Comparison of ENCODE assay signal across 13 mouse cellular contexts in the genomic region with DNA sequence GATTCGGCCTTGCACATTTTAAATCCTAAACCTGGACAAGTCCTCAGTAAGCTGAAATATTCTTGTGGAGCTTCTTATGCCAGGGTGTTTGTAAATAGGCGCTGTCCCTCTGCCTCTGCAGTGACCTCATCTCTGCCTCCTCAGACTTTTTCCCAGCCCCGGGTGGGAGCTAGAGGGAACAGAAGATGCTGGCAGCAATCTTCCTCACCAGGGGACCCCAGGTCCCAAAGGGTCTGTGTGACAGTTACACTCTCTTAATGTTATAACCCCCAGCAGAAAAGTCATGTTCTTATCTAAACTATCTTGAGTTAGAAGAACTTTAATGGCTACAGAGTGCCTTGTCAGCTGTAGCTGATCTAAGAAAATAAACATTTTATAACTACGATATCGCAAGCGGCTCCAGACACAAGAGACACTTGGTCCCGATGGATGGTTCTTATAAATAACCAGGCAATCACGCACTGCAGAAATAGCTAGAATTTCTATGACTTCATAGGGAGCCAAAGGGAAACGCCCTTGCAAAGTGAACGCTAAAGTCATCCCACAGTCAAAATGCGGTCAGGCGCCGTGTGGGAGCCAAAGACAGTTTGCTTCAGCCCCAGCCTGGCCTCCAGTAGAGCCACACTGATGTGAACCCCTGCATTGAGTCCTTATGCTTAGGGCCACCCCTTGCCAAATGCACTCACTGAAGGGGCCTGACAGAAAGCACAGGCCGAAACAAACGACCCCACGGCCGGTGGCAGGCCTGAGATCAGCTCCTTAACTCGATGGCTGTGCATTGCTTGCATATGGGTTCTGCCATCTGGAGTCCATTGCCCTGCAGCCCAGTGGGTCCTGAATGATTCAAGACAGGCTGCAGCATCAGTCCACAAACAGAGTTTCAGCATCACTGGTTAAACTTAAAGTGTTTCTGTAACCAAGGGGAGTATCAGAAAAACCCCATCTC.
DNase-seq lines count a peak whose midpoint lies in the region; ATAC-seq and TF ChIP-seq lines count a peak whose summit lies in the region.
"Had no signal": no experiment of that assay in that cellular context is flagged by ENCODE, and none has a peak within 500 bp of the region (broad histone marks: within the 10 kb centered on the region; RNA-seq: fewer than 3 reads in every experiment).

No protein-coding gene starts in this region.

- no peaks in the 10 kb centered on the region for H3K36me3 ChIP-seq in lung, embryonic 14.5 days (ENCODE audit: insufficient read depth)
- no peaks in the 10 kb centered on the region for H3K36me3 ChIP-seq in heart, embryonic 16.5 days (ENCODE audit: control insufficient read depth, insufficient read depth)
- H3K36me3 ChIP-seq in macrophage (ENCODE audit: inconsistent target): no peaks in the 10 kb centered on the region
- H3K36me3 ChIP-seq: forebrain, embryonic 15.5 days; liver, embryonic 12.5 days had no signal

- no peak for TF ChIP-seq CTCF in gastrocnemius, adult 2 months (IDR thresholded peaks at IDR 0.05)
- TF ChIP-seq CTCF in lung, embryonic 14.5 days (IDR thresholded peaks at IDR 0.05; ENCODE audit: low read depth): no peak

- 27% methylated on average over 18 of the region's 18 CpGs for WGBS in lung, embryonic 14.5 days
- WGBS in heart, embryonic 16.5 days: 47% methylated on average over 18 of the region's 18 CpGs
- 96% methylated on average over 18 of the region's 18 CpGs for WGBS in macrophage (ENCODE audit: missing documents)

- intact Hi-C loops in gastrocnemius, adult 2 months (cut with DNase I): no loop called here

- no peaks in the 10 kb centered on the region for H3K79me2 ChIP-seq in macrophage (ENCODE audit: inconsistent target)

- H3K4me2 ChIP-seq in lung, embryonic 14.5 days: no peak overlapping the region
- H3K4me2 ChIP-seq in heart, embryonic 16.5 days (ENCODE audit: low read depth, low read length): no peak overlapping the region
- H3K4me2 ChIP-seq: forebrain, embryonic 15.5 days; liver, embryonic 12.5 days had no signal

- peak; percentile 85 for ATAC-seq in lung, embryonic 14.5 days (ENCODE audit: insufficient read depth)
- ATAC-seq in heart, embryonic 16.5 days (replicated peaks; ENCODE audit: extremely low read depth, insufficient read depth, low FRiP score): 0 out of 2 replicates have a peak, but pooled peaks have one; percentile 11
- ATAC-seq: forebrain, embryonic 15.5 days; liver, embryonic 12.5 days had no signal

- H3K9me3 ChIP-seq in lung, embryonic 14.5 days (ENCODE audit: low read depth, low read length): no peaks in the 10 kb centered on the region
- no peaks in the 10 kb centered on the region for H3K9me3 ChIP-seq in heart, embryonic 16.5 days (replicated peaks; ENCODE audit: control insufficient read depth, low read length)
- H3K9me3 ChIP-seq: forebrain, embryonic 15.5 days; liver, embryonic 12.5 days had no signal

- peak; percentile 56 for DNase-seq in gastrocnemius, adult 2 months
- no peak for DNase-seq in gastrocnemius, postnatal 25 days
- DNase-seq in lung, embryonic 14.5 days: peak; percentile 76
- no peak for DNase-seq in lung, postnatal 14 days
- DNase-seq in thymus, postnatal 0 days (ENCODE audit: low spot score): no peak
- no peak for DNase-seq in ovary, adult 18-20 months (ENCODE audit: low spot score)
- DNase-seq: adrenal gland, postnatal 25 days; cerebellum, adult 8-10 months had no signal

- peaks cover 17% of the 10 kb centered on the region; the same call in 1 of the 2 replicates for H3K4me1 ChIP-seq in lung, embryonic 14.5 days (ENCODE audit: insufficient read depth)
- peaks cover 13% of the 10 kb centered on the region for H3K4me1 ChIP-seq in heart, embryonic 16.5 days (ENCODE audit: control insufficient read depth, insufficient read depth, low read length)

- H3K4me3 ChIP-seq in gastrocnemius, adult 2 months: no peak overlapping the region
- H3K4me3 ChIP-seq in lung, embryonic 14.5 days (ENCODE audit: low read depth, low read length): no peak overlapping the region
- H3K4me3 ChIP-seq in heart, embryonic 16.5 days (ENCODE audit: low read length): no peak overlapping the region
- H3K4me3 ChIP-seq in macrophage (ENCODE audit: inconsistent target): no peak overlapping the region
- H3K4me3 ChIP-seq: forebrain, embryonic 15.5 days; layer of hippocampus, adult 2 months; liver, embryonic 12.5 days had no signal

- H3K27me3 ChIP-seq in lung, embryonic 14.5 days (ENCODE audit: insufficient read depth, low read length): no peaks in the 10 kb centered on the region
- no peaks in the 10 kb centered on the region for H3K27me3 ChIP-seq in heart, embryonic 16.5 days (ENCODE audit: control insufficient read depth, insufficient read depth, low read length)
- H3K27me3 ChIP-seq: forebrain, embryonic 15.5 days; liver, embryonic 12.5 days had no signal

- H3K9ac ChIP-seq in lung, embryonic 14.5 days: 0 out of 2 replicates have a peak overlapping the region, but pooled peaks have one; percentile 21
- H3K9ac ChIP-seq in heart, embryonic 16.5 days (ENCODE audit: low read length): peak overlapping the region; percentile 29
- H3K9ac ChIP-seq: forebrain, embryonic 15.5 days; liver, embryonic 12.5 days had no signal

- peak overlapping the region; percentile 80 for H3K27ac ChIP-seq in gastrocnemius, adult 2 months
- H3K27ac ChIP-seq in lung, embryonic 14.5 days (ENCODE audit: low read depth): peak overlapping the region; percentile 83
- peak overlapping the region; percentile 55 for H3K27ac ChIP-seq in heart, embryonic 16.5 days (ENCODE audit: low read length)
- peak overlapping the region; percentile 85 for H3K27ac ChIP-seq in macrophage
- H3K27ac ChIP-seq: forebrain, embryonic 15.5 days; layer of hippocampus, adult 2 months; liver, embryonic 12.5 days had no signal

Comparison
In these comparisons a context has a peak if more than half of its experiments do, and no peak if none do; other contexts are left out.
1. DNase-seq: peak in gastrocnemius, adult 2 months (single experiment) and lung, embryonic 14.5 days (single experiment); none in gastrocnemius, postnatal 25 days (single experiment), lung, postnatal 14 days (single experiment), thymus, postnatal 0 days (single experiment) and ovary, adult 18-20 months (single experiment).
2. Peak in every context shown above with its lines, with median percentiles within 50 percentile points of each other: H3K27ac ChIP-seq.